Mouse (Mus musculus): Measurements from ENCODE around the gene Sox13.

DNA sequence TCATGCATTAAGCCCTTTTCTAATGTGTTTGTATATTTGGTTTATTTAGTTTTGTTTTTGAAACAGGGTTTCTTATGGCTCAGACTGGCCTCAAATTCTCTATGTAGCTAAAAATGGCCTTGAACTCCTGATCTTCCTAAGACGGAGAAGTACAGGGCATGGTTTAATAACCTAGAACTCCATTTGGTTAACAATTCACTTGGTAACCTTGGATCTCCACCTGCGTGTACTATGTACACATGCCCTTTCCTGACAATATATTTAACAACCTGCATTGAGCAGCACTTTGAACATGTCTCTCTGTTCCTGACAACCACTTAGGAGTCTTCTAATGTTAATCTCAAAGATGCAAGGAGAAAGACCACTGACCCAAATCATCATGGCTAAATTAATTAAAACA, 7.0 kb upstream of the Sox13 start:
- TF ChIP-seq CTCF (IDR thresholded peaks at IDR 0.05; ENCODE audit: low read depth, low read length) (no peak), POLR2A (IDR thresholded peaks at IDR 0.05; ENCODE audit: borderline replicate concordance, low read depth, low read length) (no peak)

Measured in bone marrow macrophage, adult 2 months (primary cell).